Mouse (Mus musculus): ENCODE data around the gene Krtap26-1.

Gene Krtap26-1

DNA sequence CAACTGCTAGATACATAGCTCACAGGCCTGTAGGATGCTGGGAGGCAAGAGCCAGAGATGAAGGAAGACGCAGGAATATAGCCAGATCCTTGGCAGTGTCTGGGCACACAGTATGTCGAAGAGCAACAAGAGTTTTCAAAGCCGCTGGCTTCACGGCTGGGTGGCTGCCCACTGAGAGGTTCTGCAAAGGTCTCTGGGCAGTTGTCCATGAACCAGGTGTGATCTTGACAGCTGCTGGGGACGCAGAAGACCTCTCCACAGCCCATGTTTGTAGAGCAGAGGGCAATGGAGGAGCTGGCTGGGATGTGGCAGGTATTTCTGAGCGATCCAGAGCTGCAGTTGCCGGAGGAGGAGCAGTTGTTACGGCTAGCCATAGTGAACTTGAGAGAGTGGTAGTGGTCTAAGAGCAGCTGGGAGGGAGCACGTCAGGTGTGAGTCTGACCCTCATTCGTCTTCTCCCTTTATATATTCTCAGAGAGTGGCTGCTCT is at the start of gene Krtap26-1:
Gene Krtap26-1, minus strand, starts transcription at position 439 of the 489 bp plus-strand sequence.
- DNase-seq (ENCODE audit: low spot score in 2 of 2): no peak

DNA sequence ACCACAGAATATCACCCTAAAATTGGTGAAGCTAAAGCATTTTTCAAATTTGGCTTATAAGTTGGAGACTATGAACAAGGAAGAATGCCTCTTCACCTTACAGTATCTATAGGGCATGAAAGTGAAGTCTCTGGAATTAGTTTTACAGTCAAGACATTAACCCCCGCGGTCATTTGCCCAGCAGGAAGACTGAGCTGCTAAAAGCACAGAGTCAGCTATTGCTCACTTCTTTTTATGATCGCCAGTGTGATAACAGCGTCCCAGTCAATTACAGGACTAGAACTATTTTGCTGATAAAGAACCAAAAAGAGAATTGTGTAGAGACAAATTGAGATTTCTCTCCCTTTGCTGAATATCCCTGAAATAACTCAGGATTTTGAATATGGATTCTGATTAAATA is 48.7 kb upstream of the Krtap26-1 start:
- no peak for DNase-seq (ENCODE audit: low spot score in 2 of 2)

DNA sequence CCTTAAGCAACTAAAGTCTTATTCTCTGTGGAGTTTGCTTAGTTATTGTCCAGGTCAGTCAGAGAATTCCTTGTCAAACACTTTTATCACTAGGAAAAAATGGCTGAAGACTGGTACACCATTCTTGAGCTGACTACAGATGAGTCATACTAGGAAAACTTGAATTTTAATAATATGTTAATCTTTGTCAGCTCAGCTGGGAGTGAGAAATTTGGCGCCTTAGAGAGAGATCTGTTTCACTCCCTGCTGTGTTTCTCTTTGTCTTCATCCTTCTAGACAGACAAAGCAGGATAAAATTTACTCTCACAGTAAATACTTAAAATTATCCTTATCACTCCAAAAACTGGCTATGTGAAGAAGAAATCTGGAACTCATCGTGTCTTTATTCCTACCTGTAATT is 33.7 kb upstream of the Krtap26-1 start:
- no peak for DNase-seq (ENCODE audit: low spot score in 2 of 2)

DNA sequence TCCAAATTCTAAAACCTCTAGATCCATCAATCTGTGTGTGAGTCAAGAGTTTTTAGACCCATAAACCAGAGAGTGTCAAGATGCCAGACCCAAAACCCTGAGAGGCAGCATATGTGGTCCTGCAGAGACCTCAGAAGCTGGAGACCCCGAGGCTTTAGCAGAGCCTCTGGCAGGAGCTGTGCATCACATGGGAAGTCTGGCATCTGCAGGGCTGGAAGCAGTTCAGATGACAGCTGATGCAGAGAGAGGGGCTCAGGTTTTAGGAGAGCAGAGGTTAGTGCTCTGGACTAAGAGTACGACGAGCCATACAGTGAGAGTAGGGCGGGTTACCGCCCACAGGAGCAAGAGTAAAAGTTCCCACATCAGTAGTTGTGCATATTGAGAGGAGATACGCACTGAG is 31.5 kb upstream of the Krtap26-1 start:
- DNase-seq (ENCODE audit: low spot score in 2 of 2): no peak

DNA sequence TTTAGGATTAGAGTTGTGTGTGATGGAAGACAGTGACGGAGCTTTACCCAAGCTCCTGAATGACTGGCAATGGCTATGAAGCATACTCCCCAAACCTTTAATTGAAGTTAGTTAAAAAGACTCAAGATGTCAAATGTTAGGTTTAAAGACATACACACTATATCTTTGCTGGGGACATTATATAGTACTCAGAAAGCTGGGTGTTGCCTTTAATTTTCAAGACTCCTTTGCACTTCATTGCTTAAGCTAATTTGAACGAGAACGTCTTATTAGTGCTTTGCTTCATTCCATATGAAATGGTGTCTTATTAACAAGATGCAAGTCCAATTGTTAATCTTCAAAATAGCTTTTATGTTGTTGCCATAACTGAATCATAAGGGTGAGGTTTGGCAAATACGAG is 24.0 kb upstream of the Krtap26-1 start, which contains the start of gene Krtap27-1:
Gene Krtap27-1, minus strand, starts transcription at position 101 of the 400 bp plus-strand sequence.
- no peak for DNase-seq (ENCODE audit: low spot score in 2 of 2)

DNA sequence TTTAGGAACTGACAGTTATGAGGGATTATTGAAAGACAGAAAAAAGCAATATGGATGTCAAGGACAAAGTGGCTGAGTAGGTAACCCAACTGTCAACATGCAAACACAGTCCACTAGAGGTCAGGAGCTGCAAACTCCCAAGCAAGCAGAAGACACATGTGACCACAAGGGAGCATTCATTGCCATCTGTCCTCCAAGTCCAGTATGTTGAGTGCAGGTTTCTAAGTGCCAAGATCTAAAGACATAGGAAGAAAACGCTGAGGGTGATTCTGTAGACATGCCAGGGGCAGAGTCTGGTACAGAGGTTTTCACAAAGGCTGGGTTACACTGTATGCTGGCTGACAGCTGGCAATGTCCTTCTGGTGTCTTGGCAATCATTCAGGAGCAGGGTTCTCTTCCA is 9.8 kb upstream of the Krtap26-1 start:
- no peak for DNase-seq (ENCODE audit: low spot score in 2 of 2)

DNA sequence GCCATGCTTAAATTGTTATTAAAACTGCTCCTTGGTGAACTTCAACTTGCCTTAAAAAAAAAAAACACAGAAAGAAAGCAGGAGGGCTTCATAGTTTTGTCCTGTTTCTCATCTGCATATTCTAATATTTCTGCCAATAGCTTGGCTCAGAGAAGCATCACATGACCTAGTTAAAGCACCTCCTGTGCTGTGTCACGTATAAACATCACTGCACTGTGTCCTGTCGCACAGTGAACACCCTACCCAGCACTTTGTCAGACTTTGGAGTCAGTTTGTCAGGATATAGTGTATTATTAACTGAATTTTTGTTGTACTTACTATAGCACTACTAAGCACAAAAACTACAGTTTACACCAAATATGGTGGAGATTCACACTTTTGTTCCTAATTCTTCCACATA is 4.4 kb upstream of the Krtap26-1 start:
- DNase-seq (ENCODE audit: low spot score in 2 of 2): no peak

DNA sequence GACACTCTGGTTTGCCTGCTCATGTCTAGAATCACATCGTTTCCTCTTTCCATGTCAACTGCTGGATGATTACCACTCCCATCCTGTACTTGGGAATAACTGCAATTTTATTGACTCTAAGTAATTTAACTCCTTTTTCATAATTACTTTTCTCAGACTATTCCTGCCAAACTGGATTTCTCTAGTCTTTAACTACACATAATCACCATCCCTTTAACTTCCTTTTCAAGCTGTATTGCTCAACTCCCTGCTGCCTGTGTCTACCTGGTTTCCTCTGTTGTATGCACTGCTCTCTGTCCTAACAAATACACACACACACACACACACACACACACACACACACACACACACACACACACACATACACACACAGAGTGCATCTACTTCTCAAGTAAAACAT is 3.5 kb upstream of the Krtap26-1 start:
- no peak for DNase-seq (ENCODE audit: low spot score in 2 of 2)

DNA sequence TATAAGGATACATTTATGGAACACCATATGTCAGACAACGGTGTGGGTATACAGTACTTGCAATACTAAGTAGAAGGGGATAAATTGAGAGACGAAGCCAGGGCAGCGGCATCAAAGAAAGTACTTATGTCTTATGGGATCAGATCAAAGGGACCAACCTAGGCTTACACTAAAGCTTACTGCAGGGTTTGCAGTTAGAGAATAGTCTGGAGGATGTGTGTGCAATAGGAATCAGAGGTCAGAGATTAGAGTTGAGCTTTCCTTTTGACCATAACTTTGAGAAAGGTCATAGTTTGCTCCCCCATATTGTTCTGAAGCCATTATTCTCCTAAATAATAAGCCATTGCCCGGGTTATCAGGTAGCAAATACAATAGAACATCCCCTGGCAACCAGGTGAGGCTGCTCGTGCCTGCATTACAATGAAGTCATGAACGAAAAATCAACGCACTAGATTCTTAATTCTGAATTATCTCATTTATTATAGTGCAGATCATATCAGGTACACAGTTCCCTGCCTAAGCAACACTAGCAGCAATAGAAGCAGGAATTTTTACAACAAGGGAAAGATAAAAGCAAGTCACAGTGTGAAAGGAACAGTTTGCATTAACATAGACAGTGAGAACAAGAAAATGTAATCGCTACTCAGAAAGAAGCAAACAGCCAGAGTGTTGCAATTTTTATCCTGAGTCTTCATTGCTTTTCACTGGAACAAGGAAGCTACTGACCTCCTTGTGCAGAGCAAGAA is 1.1 kb downstream of the Krtap26-1 start:
- no peak for DNase-seq (ENCODE audit: low spot score in 2 of 2)

DNA sequence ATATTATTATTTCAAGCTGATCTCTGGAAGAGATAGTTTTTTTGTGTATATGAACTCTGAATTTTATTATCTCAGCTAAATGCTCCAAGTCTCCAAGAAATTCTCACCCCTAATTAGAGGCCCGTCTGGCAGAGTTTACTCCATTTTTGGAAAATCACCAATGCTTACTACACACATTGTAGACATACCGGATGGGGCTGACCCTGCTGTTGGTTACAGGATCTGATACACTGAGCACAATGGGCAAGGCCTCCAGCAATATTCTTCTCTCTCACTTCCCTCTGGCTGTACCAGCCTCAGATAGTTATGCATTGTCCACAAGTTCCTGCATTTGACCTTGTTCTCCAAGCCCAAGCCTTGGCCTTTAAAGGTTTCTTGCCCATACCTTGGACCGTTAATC is 7.5 kb downstream of the Krtap26-1 start:
- DNase-seq (ENCODE audit: low spot score in 2 of 2): no peak

DNA sequence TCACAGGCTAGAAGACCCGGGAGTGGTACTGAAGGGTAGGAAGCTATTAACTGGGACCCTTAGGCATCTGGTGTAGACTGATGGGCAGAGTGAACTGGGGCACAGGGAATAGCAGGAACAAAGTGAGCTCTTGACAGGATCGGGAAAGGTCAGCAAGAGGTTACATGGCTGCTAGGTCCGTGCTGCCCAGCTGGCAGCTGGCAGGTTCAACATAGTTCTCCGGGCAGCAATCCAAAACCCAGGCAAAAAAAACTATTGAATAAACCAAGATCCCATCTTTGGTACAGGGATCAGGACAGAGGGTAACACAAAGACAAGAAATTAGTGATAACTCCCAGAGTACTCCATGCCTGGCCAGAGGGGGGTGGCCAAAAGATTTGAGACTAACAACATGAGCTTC is 12.5 kb downstream of the Krtap26-1 start:
- DNase-seq (ENCODE audit: low spot score in 2 of 2): no peak

DNA sequence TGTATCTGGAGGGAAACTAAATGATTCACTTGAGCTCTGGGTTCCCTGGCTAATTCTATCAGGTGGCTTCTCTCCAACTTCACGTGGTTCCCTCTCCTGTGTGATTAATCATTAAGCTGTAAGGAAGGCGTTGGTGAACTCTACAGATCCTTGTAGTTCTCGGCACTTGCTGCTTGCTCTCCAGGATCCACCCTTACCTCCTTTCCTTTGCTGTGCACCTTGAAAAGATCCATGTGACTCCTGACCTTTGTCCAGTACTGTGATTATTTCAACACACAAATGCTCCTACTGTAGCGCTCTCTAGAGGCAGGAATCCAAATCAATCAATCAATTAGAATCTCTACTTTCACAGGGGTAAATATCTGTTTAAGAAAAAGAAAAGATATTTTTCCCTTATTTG is 16.1 kb downstream of the Krtap26-1 start:
- DNase-seq (ENCODE audit: low spot score in 2 of 2): no peak

DNA sequence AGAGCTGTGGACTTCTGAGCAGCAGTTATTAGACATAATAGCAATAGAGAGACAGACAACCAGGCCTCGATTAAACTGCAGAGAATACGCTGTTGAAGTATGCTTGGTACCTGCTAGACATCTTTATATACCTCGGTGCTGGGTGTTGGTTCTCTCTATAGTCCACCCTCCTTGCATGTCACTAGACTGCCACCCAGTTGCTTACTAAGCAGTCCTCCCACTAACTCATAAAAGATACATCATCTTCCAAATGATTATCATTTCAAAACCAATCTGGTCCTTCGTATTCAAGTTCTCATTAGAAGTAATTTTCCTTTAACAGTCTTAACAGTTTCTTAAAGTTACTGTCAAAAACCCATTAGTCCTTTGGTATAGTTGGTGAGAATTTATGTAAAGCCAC is 20.0 kb downstream of the Krtap26-1 start, which contains the start of gene 2310079G19Rik:
Gene 2310079G19Rik, minus strand, starts transcription at position 101 of the 400 bp plus-strand sequence.
- no peak for DNase-seq (ENCODE audit: low spot score in 2 of 2)

DNA sequence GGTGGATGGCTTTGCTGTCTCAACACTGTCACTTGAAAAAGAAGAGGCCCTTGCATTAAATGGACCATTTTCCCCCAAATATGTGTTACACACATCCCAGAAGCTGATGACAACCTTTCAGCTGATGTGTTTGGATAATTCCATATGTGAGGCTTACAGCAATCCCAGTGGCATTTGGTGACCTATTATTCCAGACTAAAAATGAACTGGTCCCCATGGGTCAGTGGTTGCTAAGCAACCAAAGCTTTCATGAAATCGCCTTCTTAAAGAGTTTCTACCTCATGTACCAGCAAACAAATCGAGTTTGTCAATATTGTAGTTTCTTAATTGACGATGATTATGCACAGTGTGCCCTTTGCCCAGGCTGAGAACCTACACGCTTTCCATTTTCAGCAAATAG is 34.9 kb downstream of the Krtap26-1 start:
- no peak for DNase-seq (ENCODE audit: low spot score in 2 of 2)

DNA sequence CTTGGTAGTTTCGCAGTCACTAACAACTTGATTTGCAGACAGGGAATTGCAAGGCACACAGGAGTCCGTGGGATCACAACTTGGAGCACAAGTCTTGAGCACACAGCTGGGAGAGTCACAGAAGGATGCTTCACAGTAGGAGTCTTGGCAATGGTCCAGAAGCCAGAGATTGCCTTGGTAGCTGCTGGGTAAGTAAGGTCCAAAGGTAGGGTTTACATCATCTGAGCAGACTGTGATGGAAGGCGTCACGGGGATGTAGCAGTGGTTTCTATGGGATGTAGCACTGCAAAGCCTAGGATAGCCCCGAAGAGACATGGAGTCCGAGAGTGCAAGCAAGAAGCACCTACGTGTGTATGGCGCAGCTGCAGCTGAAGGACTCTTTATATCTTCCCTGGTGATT is 35.7 kb downstream of the Krtap26-1 start, which contains the start of gene Krtap24-1:
Gene Krtap24-1, minus strand, starts transcription at position 358 of the 400 bp plus-strand sequence.
- DNase-seq (ENCODE audit: low spot score in 2 of 2): no peak

DNA sequence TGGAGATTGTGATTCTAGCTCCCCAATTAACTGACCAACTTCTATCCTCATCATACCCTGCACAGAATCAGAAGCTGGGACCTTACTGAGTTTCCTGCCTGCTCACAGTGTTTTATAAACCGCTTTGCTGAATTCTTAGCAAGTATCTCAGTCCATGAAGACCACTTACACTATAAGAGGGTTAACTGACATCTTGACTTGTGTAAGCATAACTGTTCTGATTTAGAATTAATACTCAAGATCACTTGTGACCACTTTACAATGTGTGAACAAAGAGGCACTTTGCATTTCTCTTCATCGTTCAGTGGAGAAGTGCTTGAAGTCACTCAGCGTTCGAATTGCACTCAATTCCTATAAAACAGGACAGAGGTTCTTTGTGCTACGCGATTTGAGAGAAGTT is 43.0 kb downstream of the Krtap26-1 start:
- no peak for DNase-seq (ENCODE audit: low spot score in 2 of 2)

DNA sequence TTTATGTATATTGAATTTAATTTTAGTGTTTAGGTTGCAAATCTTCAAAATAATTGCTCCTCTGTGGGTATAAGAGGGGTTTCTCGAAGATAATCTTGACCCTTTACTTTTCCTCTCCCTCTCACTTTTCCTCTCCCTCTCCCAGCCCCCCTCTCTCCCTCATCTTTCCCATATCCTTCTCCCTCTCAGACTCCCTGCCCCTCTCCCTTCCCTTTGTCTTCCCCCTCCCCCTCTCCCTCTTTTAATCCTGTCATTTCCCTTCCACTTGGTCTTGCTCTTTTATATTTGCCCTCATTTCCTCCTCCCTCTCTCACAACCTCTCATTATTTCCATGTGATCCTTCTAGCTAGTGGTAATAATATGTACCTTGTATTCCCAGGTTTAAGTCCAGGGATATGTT is 45.1 kb downstream of the Krtap26-1 start:
- no peak for DNase-seq (ENCODE audit: low spot score in 2 of 2)

DNA sequence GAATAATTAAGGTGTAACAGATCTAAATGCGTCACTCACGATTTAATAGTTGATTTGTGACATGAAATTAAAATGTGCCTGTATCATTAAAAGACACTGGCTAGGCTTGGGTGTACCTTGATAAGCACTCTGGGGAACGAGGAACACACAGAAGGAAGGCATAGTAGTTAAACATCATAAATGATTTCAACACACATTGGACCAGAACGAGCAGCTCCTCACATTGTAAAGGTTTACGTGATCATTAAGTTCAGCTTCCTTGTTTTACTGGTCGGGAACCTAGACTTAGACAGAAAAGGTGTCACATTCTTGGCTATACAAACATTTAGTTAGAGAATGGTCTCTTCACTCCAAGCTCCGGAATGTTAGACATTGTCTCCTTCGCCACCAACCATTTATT is 47.3 kb downstream of the Krtap26-1 start:
- no peak for DNase-seq (ENCODE audit: low spot score in 2 of 2)

DNA sequence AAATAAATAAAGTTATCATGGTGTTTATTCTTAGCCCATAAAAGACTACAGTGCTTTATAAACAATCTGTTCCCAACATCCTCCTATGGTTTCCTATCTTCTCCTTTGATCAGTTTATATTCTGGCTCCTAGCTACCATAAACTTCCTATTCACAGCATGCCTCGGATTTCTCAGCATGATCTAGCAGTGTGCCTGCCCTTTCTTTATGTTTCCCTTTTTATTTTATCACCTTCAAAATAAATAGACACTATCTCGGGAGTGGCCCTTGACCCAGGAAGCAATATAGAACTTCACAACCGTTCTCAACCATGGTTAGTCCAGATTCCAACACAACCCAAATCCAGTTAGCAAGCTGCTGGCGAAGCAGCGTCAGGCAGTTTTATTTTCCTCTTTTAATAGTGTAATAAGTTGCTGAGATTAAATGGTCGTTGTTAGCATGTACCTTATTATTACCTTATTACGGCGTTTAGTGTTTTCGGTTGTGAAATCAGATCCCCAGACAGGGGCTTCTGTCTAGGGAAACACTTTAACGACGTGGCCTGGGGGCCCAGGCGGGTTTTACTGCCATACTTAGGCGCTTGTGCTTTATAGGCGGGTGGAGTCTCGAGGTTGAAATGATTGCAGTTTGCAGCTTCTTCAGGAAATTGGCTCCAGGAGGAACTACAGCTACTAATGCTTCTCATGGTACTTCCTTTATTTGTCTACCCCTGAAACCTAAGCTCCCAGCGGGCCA is 47.9 kb downstream of the Krtap26-1 start:
- DNase-seq (ENCODE audit: low spot score in 2 of 2): no peak

Measured in left cerebral cortex, adult 9 months (tissue).